Mouse (Mus musculus) cerebral cortex, adult 2 months (tissue): ENCODE results near the gene Apol11a.

Source experiments
- WGBS: fragments of 180-500 bp; shearing (Covaris S2); methylation state at CpG from one replicate; pipeline ENCODE4 v1.1.7; 2018; 5-methylcytosine and 5-hydroxymethylcytosine counted together

Gene Apol11a

DNA sequence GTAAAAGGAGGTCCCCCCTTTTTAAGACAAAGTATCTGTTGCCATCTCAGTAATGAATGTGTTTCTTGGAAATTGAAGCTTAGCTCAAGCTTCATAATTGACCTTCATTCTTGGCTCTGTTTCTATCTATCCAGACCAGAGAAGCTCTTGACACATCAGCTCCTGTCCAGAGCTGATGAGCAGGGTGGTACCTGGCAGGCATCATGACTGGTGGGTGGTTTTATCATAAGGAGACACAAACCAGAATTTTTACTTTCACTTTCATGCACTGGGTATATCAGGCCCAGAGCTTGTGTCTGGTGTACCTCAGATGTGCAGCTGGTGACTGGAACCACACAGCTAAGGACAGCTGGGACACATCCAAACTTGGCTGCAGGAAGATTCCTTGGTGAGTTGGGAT, at the start of gene Apol11a:
Apol11a (plus strand) TSS at position 306 of the 400 bp plus-strand sequence.

GRCm38 (mm10) chr15:77474699-77475390, 33.2 kb upstream of the Apol11a start:
- 89% methylated on average over 7 of the region's 7 CpGs for WGBS

DNA sequence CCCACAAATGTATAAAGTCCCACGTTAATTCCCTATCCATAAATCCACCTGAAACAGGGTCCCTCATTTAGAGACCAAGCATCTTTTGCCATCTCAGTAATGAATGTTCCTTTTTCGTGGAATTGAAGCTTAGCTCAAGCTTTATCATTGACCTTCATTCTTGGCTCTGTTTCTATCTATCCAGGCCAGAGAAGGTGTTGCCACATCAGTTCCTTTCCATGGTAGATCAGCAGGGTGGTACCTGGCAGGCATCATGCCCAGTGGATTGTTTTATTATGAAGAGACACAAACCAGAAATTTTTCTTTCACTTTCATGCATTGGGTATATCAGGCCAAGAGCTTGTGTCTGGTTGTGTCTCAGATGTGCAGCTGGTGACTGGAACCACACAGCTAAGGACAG, 31.4 kb upstream of the Apol11a start, which contains the start of gene Apol10a:
Apol10a (plus strand) TSS at position 355 of the 400 bp plus-strand sequence.
- 82% methylated on average over 2 of the region's 2 CpGs for WGBS

DNA sequence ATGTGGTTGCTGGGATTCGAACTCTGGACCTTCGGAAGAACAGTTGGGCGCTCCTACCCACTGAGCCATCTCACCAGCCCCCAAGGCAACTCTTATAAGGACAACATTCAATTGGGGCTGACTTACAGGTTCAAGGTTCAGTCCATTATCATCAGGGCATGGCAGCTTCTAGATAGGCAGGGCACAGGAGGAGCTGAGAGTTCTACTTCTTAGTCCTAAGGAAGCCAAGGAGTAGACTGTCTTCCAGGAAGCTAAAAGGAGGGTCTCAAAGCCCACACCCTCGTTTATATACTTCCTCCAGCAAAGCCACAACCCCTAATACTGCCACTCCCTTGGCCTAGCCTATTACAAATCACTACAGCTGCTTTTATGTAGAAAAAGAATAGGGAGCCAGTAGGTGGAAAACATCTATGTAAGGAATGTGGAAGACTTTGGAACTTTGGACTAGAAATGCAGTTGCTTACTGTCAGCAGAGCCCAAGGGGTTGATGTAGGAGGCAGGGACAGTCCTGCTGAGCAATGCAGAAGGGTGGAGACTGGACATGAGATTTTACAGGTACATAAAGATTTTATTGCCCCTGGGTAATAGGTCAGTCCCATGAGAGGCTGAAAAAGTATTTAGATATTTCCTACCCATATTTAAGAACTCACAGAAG, 25.8 kb upstream of the Apol11a start:
- WGBS = 80% methylated on average over 4 of the region's 4 CpGs

- no CpG with 5 or more reads among the region's 1 CpGs for WGBS
Observed at GRCm38 (mm10) chr15:77493181-77493580, 14.9 kb upstream of the Apol11a start.

DNA sequence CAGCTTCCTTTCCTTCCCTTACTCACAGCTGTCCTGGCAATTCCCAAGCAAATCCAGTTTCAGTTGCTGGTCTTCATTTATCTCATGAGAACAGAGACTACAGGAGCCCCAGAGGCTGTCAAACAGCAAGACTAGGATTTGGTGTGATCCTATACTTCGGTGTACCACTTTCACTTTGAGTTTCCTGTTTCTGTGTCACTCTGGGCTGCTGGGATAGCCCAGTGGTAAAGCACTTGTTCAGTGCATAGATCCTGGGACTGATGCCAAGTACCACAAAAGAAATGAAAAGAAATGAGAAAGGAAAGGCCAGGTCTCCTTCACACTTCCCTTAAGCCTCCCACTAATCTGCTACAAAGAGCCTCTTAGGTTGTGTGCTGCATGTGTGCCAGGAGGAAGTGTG, 13.4 kb upstream of the Apol11a start:
- WGBS = 42% methylated on average over 1 of the region's 1 CpGs

DNA sequence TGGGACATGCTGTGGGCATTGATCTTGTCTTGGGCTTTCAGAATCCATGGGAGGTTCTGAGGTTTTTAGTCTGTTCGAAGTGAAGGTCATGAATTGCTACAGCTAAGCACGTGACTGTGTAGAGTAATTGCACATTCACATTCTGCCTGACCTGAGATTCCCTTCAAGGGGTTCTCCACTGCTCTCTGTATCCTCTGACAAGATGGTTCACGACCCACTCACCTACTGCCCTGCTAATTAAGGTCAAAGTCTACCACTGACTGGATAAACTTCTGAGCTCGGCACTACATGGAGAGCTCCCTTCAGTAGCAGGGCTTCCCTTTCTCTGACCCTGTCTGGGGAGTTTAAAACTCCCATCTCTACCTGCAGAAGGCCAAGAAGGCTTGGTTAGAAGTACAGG, 12.5 kb downstream of the Apol11a start:
- WGBS = 73% methylated on average over 4 of the region's 4 CpGs

DNA sequence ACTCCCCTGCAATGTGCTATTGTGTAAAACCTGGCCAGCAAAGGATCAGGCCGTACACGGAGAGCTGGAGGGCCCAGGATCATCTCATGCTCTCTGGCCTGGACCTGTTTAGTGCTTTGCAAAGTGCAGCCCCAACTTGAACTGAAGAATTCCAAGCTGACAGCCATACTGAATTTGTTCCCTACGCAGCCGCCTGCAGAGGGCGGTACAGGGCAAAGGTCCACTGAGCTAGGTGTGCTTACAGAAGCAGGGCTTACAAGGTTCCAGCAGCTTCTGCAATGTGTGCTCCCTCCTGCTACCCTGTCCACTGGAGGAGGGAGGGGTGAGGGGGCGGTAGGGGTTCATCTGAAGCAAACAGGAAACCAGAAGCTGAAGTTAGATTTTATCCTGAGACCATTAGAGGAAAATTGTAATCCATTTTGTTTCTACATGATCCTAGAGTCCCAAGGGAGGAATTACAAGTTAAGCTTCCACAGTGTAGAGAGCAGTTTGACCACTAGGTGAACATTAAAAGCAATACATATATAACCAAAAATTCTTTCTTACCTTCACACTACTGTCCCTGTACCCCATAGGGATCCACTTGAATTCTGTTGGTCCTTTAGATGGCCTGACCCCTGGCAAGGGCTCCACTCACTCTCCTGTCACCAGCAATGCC, 15.2 kb downstream of the Apol11a start:
- 26% methylated on average over 6 of the region's 6 CpGs for WGBS

GRCm38 (mm10) chr15:77533216-77533615, 25.1 kb downstream of the Apol11a start, which contains the start of gene Apol7c:
Gene Apol7c (minus strand): TSS chr15:77533316.

DNA sequence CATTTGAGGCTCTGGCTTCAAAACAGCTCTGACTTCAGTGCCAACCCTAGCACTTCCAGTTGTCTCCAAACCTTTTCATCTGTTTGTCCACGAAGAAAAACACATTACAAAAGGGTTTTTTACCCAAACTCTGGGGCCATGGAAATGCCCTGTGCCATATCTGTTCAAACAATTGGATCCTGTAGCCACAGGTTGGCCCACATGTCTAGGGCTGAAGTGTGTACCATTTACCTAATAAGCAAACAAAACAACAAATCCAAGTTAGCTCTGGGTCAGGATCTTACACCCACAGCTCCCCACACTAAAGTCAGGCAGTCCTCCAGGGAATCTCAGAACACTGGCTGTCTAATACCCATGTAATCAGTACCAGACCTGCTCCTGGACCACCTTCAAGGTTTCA, 31.1 kb downstream of the Apol11a start:
- WGBS = 55% methylated on average over 1 of the region's 1 CpGs

GRCm38 (mm10) chr15:77561792-77562191, 53.7 kb downstream of the Apol11a start, which contains the start of gene 1700025B11Rik:
Gene 1700025B11Rik (minus strand): TSS chr15:77561892.

